Mouse (Mus musculus) forebrain, embryonic 16.5 days (tissue): Measurements from ENCODE around the gene Zfhx3. TPM values are rescaled to one million over a fixed set of nuclear protein-coding genes. Genes with fewer than 3 reads are reported as not detected.

Experiments
- ATAC-seq: fragments of 200-750 bp; cut with Nextera tagmentation; 2 replicates; pipeline ENCODE4 v1.8.0; 2017; ENCODE audit warnings: mild to moderate bottlenecking, moderate library complexity
- H3K27ac ChIP-seq: fragments of 300-500 bp; sonication (generic); 2 replicates; pipeline ENCODE4 v1.5.1; 2014; ENCODE audit warnings: low read length, control low read depth
- H3K27me3 ChIP-seq: fragments of 300-500 bp; sonication (generic); replicated peaks from 2 replicates; pipeline ENCODE4 v1.6.1; 2014; ENCODE audit warnings: low read length; ENCODE audit not compliant: control insufficient read depth, insufficient read depth
- H3K36me3 ChIP-seq: fragments of 300-500 bp; sonication (generic); 2 replicates; pipeline ENCODE4 v1.6.1; 2014; ENCODE audit not compliant: control insufficient read depth, insufficient read depth
- H3K4me1 ChIP-seq: fragments of 300-500 bp; sonication (generic); replicated peaks from 2 replicates; pipeline ENCODE4 v1.6.1; 2014; ENCODE audit warnings: low read length; ENCODE audit not compliant: control insufficient read depth, insufficient read depth
- H3K4me2 ChIP-seq: fragments of 300-500 bp; sonication (generic); 2 replicates; pipeline ENCODE4 v1.6.1; 2014; ENCODE audit warnings: mild to moderate bottlenecking, low read length, control low read depth
- H3K4me3 ChIP-seq: fragments of 300-500 bp; sonication (generic); replicated peaks from 2 replicates; pipeline ENCODE4 v1.5.1; 2014; ENCODE audit warnings: mild to moderate bottlenecking, low read length, control low read depth
- H3K9ac ChIP-seq: fragments of 300-500 bp; sonication (generic); replicated peaks from 2 replicates; pipeline ENCODE4 v1.6.1; 2014; ENCODE audit warnings: low read depth, low read length, control low read depth
- H3K9me3 ChIP-seq: fragments of 300-500 bp; sonication (generic); 2 replicates; pipeline ENCODE4 v1.6.1; 2016; ENCODE audit warnings: low read length; ENCODE audit not compliant: control insufficient read depth
- WGBS: fragments of 180-500 bp; shearing (Covaris S2); extraction: QIAGEN DNeasy Blood & Tissue Kit; methylation state at CpG from one replicate; pipeline ENCODE4 v1.1.7; 2014; 5-methylcytosine and 5-hydroxymethylcytosine counted together
- polyA plus RNA-seq: library from polyadenylated mRNA; unstranded; fragments of >200 nt; fragmentation: Nextera tagmentation; extraction: Ambion mirVana; gene quantifications from 2 replicates; pipeline ENCODE4 v1.2.1, GENCODE M21; 2015

Gene Zfhx3
- polyA plus RNA-seq, 1 experiment from 2014 or later = 14.6 TPM

DNA sequence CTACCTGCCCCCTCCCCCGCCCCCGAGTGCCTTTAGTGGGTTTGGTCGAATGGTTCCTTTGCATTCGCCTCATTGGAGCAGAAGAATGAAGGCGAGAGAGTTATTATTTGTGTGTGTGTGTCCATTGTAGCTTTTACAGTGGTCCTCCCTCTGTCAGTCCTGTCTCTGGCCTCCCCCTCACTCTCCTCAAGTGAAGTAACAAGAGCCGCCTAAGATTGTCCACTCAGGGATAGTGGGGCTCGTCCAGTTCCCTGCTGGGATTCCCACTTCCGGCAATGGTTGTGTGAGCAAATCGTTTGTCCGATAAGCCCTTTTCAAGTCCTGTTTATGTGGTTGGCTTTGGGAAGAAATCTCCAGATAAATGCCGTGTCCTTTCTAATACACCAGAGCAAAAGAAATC, 790.1 kb downstream of the Zfhx3 start:
- Histone ChIP-seq H3K9ac (no peak overlapping the region), H3K27ac (no peak overlapping the region), H3K4me1 (peaks cover 17% of the 10 kb centered on the region; the same call in 1 of the 2 replicates), H3K9me3 (no peaks in the 10 kb centered on the region), H3K4me3 (no peak overlapping the region), H3K36me3 (no peaks in the 10 kb centered on the region), H3K4me2 (no peak overlapping the region), H3K27me3 (no peaks in the 10 kb centered on the region; the same call in 1 of the 2 replicates)
- no peak for ATAC-seq
- 13% methylated on average over 11 of the region's 11 CpGs for WGBS

DNA sequence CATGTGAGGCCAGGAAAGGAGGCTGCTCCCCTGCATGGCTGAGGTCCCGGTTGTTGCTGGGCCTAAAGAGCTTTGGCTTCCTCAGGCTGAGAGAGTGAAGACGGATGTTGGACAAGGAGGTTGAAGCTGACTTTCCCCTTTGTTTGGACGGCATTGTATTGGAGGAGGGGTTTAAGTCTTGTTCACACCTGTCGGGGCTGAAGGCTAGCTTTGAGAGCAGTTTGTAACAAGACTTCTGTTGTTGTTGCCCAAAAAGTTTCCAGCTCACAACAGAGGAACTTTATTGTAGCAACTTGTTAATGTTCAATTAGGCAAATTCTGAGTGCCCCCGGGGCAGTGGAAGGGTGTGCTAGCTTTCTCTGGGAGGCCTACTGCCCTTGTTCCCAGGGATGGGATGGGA, 790.9 kb downstream of the Zfhx3 start:
- no peak overlapping the region for H3K27ac ChIP-seq
- H3K4me3 ChIP-seq = no peak overlapping the region
- no peak overlapping the region for H3K9ac ChIP-seq
- no peak overlapping the region for H3K4me2 ChIP-seq
- ATAC-seq = no peak
- no peaks in the 10 kb centered on the region for H3K36me3 ChIP-seq
- 59% methylated on average over 5 of the region's 5 CpGs for WGBS
- H3K27me3 ChIP-seq = no peaks in the 10 kb centered on the region; the same call in 1 of the 2 replicates
- no peaks in the 10 kb centered on the region for H3K9me3 ChIP-seq
- H3K4me1 ChIP-seq = peaks cover 17% of the 10 kb centered on the region; the same call in 1 of the 2 replicates

DNA sequence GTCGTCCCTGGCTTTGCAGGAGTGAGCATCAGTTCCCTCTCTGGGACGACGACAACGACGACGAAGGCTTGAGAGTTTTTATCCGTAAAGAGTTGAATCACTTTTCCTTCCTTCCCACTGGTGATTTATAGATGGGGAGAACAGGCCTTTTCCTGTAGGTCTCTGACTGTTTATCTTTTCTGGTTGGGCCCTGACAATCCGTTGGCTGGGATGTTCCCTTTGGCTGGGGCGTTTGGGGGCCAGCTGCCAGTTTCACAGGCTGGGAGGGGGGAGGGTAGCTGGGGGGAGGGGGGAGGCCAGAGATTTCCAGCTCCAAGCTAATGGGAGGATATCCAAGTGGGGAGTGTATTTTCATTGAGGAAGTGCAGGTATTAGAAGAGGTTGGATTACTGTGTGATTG, 794.0 kb downstream of the Zfhx3 start:
- no peak overlapping the region for H3K4me3 ChIP-seq
- no peaks in the 10 kb centered on the region for H3K36me3 ChIP-seq
- H3K27me3 ChIP-seq = no peaks in the 10 kb centered on the region
- H3K4me2 ChIP-seq = no peak overlapping the region
- no peaks in the 10 kb centered on the region for H3K9me3 ChIP-seq
- H3K27ac ChIP-seq = no peak overlapping the region
- no peak for ATAC-seq
- 55% methylated on average over 9 of the region's 9 CpGs for WGBS
- H3K4me1 ChIP-seq = peaks cover 8% of the 10 kb centered on the region; the same call in 1 of the 2 replicates
- no peak overlapping the region for H3K9ac ChIP-seq

DNA sequence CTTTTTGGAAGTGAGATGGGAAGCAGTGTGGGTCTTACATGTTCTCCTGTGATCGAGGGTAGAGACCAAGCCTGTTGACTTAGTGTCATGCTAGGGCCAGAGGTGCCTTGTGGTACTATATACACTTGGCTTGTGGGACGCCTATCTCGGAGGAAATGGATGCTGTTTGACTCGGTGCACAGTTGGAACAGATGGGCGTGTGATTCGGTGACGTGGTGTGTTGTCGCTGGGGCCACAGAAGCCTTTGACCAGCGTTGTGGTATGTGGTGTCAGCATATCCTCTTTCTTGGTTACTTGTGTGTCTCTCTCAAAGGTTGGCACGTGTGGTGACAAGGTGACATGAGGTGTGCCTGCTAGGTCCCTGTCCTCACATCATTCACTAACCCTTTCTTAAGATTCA, 795.7 kb downstream of the Zfhx3 start:
- Histone ChIP-seq H3K9me3 (no peaks in the 10 kb centered on the region), H3K27ac (no peak overlapping the region), H3K4me2 (no peak overlapping the region), H3K9ac (no peak overlapping the region), H3K36me3 (no peaks in the 10 kb centered on the region), H3K4me3 (no peak overlapping the region), H3K4me1 (peaks cover 8% of the 10 kb centered on the region; the same call in 1 of the 2 replicates), H3K27me3 (no peaks in the 10 kb centered on the region)
- ATAC-seq = no peak
- WGBS = 90% methylated on average over 10 of the region's 10 CpGs

DNA sequence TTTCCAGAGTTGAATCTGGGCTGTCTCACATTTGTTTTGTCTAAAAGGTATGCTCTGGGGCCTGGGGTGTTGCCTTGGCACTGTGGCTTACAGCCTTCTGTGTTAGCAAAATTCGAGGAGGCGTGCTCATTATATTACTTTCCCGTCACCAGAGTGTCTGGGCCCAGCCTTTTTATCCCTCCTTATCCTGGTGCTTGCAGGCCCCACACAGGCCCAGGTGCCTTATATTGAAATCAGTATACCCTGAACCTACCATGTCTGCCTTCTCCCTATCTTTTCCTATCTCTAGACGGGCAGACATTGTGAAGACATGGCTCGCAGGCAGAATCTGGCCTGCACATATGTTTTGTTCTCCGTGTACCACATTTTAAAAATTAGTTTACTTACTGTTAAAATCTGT, 797.1 kb downstream of the Zfhx3 start:
- 75% methylated on average over 6 of the region's 6 CpGs for WGBS

GRCm38 (mm10) chr8:108740443-108740842, 798.0 kb downstream of the Zfhx3 start:
- Histone ChIP-seq H3K4me1 (peaks cover 5% of the 10 kb centered on the region; the same call in 1 of the 2 replicates), H3K4me3 (no peak overlapping the region), H3K9ac (no peak overlapping the region), H3K36me3 (no peaks in the 10 kb centered on the region), H3K27ac (no peak overlapping the region), H3K9me3 (no peaks in the 10 kb centered on the region), H3K4me2 (no peak overlapping the region), H3K27me3 (no peaks in the 10 kb centered on the region)
- 66% methylated on average over 13 of the region's 13 CpGs for WGBS
- ATAC-seq = peak; percentile 63; the same call in 1 of the 2 replicates

More for the DNA sequence above, 797.1 kb downstream of the Zfhx3 start:
- no peaks in the 10 kb centered on the region for H3K36me3 ChIP-seq
- no peak for ATAC-seq
- H3K4me1 ChIP-seq = peaks cover 5% of the 10 kb centered on the region; the same call in 1 of the 2 replicates
- no peak overlapping the region for H3K4me3 ChIP-seq
- H3K27ac ChIP-seq = no peak overlapping the region
- no peaks in the 10 kb centered on the region for H3K27me3 ChIP-seq
- no peak overlapping the region for H3K9ac ChIP-seq
- H3K9me3 ChIP-seq = no peaks in the 10 kb centered on the region
- H3K4me2 ChIP-seq = no peak overlapping the region

- no peaks in the 10 kb centered on the region for H3K9me3 ChIP-seq
- WGBS = 96% methylated on average over 4 of the region's 4 CpGs
- no peak overlapping the region for H3K9ac ChIP-seq
- no peaks in the 10 kb centered on the region for H3K36me3 ChIP-seq
- H3K27ac ChIP-seq = no peak overlapping the region
- H3K4me1 ChIP-seq = peaks cover 2% of the 10 kb centered on the region; the same call in 1 of the 2 replicates
- no peak for ATAC-seq
- H3K27me3 ChIP-seq = no peaks in the 10 kb centered on the region
- H3K4me3 ChIP-seq = no peak overlapping the region
- no peak overlapping the region for H3K4me2 ChIP-seq
Observed at GRCm38 (mm10) chr8:108741651-108742050, 799.2 kb downstream of the Zfhx3 start.

- H3K36me3 ChIP-seq = no peaks in the 10 kb centered on the region
- no peak overlapping the region for H3K4me3 ChIP-seq
- no peak for ATAC-seq
- no peaks in the 10 kb centered on the region for H3K9me3 ChIP-seq
- no peaks in the 10 kb centered on the region for H3K27me3 ChIP-seq
- 82% methylated on average over 10 of the region's 10 CpGs for WGBS
- H3K9ac ChIP-seq = no peak overlapping the region
- no peak overlapping the region for H3K4me2 ChIP-seq
- no peak overlapping the region for H3K27ac ChIP-seq
- H3K4me1 ChIP-seq = no peaks in the 10 kb centered on the region; the same call in 1 of the 2 replicates
Observed at GRCm38 (mm10) chr8:108742465-108742864, 800.0 kb downstream of the Zfhx3 start.

DNA sequence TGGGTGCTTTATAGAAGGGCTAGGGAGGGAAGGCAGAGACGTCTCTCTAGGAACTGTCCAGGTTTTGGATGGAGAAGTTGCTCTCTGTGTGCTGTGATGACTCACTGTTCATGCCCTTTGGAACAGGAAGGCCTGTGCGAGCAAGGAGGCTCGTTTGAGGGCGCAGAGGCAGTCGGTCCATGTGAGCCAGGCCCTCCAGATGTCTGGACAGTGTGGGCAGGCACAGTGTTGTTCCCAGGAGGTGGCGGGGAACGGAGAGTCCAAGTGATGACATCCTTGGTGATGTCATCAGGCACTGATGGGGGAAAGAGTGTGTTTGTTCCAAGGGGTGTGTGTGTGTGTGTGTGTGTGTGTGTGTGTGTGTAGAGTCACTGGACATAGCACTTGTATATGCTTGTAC, 800.8 kb downstream of the Zfhx3 start:
- Histone ChIP-seq H3K4me2 (no peak overlapping the region), H3K36me3 (no peaks in the 10 kb centered on the region), H3K4me3 (no peak overlapping the region), H3K9me3 (no peaks in the 10 kb centered on the region), H3K4me1 (no peaks in the 10 kb centered on the region; the same call in 1 of the 2 replicates), H3K27me3 (no peaks in the 10 kb centered on the region), H3K27ac (no peak overlapping the region), H3K9ac (no peak overlapping the region)
- WGBS = 81% methylated on average over 7 of the region's 7 CpGs
- ATAC-seq = no peak

GRCm38 (mm10) chr8:108745551-108745950, 803.1 kb downstream of the Zfhx3 start:
- peaks cover 7% of the 10 kb centered on the region for H3K4me1 ChIP-seq
- H3K9ac ChIP-seq = no peak overlapping the region
- no peaks in the 10 kb centered on the region for H3K27me3 ChIP-seq
- H3K27ac ChIP-seq = no peak overlapping the region
- no peak overlapping the region for H3K4me2 ChIP-seq
- no peaks in the 10 kb centered on the region for H3K9me3 ChIP-seq
- H3K4me3 ChIP-seq = no peak overlapping the region
- no peak for ATAC-seq
- H3K36me3 ChIP-seq = no peaks in the 10 kb centered on the region
- 86% methylated on average over 7 of the region's 7 CpGs for whole genome bisulfite sequencing
